8 mouse cellular contexts compared by ENCODE assay signal in genomic region chr15:80134450-80134847, GRCm38 (mm10). TPM values are rescaled to one million over a fixed set of nuclear protein-coding genes. Genes with fewer than 3 reads are reported as not detected.
A peak's percentile ranks its signal among the peaks of the same experiment; 100 is the strongest.
DNase-seq lines count a peak whose midpoint lies in the region; ATAC-seq lines count a peak whose summit lies in the region.

No protein-coding gene starts in this region.

- WGBS in heart, embryonic 10.5 days: 28% methylated on average over 9 of the region's 9 CpGs
- 50% methylated on average over 9 of the region's 9 CpGs for WGBS in neural tube, embryonic 13.5 days

- peak overlapping the region; percentile 70 for H3K4me2 ChIP-seq in neural tube, embryonic 13.5 days

- H3K27ac ChIP-seq in heart, embryonic 10.5 days: peak overlapping the region; percentile 99
- H3K27ac ChIP-seq in neural tube, embryonic 13.5 days (replicated peaks): peak overlapping the region; percentile 99

- peak; percentile 54 for DNase-seq in ovary, postnatal 36 days (ENCODE audit: low spot score)
- DNase-seq in ovary, postnatal 14 days (ENCODE audit: low spot score): no peak
- DNase-seq in heart, embryonic 10.5 days (ENCODE audit: low spot score): peak; percentile 78
- DNase-seq in kidney, postnatal 36 days: peak; percentile 24 to 39
- DNase-seq in natural killer cell, adult 2 months (ENCODE audit: low spot score in 2 of 2): no peak
- DNase-seq in frontal cortex, adult 2 months (ENCODE audit: extremely low spot score in 1 of 2, low spot score in 1 of 2): no peak

- peaks cover 65% of the 10 kb centered on the region for H3K4me1 ChIP-seq in heart, embryonic 10.5 days
- H3K4me1 ChIP-seq in neural tube, embryonic 13.5 days (replicated peaks): peaks cover 37% of the 10 kb centered on the region

- H3K9me3 ChIP-seq in heart, embryonic 10.5 days: no peaks in the 10 kb centered on the region
- no peaks in the 10 kb centered on the region for H3K9me3 ChIP-seq in neural tube, embryonic 13.5 days

- H3K4me3 ChIP-seq in heart, embryonic 10.5 days: peak overlapping the region; percentile 78
- H3K4me3 ChIP-seq in neural tube, embryonic 13.5 days: peak overlapping the region; percentile 65

- H3K36me3 ChIP-seq in heart, embryonic 10.5 days: peaks cover 9% of the 10 kb centered on the region; the same call in 1 of the 2 replicates
- H3K36me3 ChIP-seq in neural tube, embryonic 13.5 days: peaks cover 11% of the 10 kb centered on the region; the same call in 1 of the 2 replicates

- no peaks in the 10 kb centered on the region for H3K27me3 ChIP-seq in heart, embryonic 10.5 days (ENCODE audit: insufficient read depth, poor library complexity, severe bottlenecking)
- H3K27me3 ChIP-seq in neural tube, embryonic 13.5 days: no peaks in the 10 kb centered on the region

- ATAC-seq in neural tube, embryonic 13.5 days (ENCODE audit: low read depth): no peak
- no peak for ATAC-seq in cerebellum, adult (ENCODE audit: insufficient number of reproducible peaks, low FRiP score, low TSS enrichment)

- peak overlapping the region; percentile 82 for H3K9ac ChIP-seq in neural tube, embryonic 13.5 days

RNA-seq across cellular contexts. Expression of gene Tab1, which starts 1.5 kb away (rescaled TPM):
- polyA plus RNA-seq in heart, embryonic 10.5 days (2016; fragmentation: Nextera tagmentation; extraction: Ambion mirVana): 34.2 and 38.1 TPM in 2 replicates
- polyA plus RNA-seq in neural tube, embryonic 13.5 days (2015; fragmentation: Nextera tagmentation; extraction: Ambion mirVana): 35.9 and 38.9 TPM in 2 replicates
- polyA plus RNA-seq in frontal cortex, adult 2 months (2012; rRNA removed): 37.9 and 41.4 TPM in 2 replicates

RNA-seq across cellular contexts. Expression of gene Mgat3, which starts 39.1 kb away (rescaled TPM):
- polyA plus RNA-seq in heart, embryonic 10.5 days (2016; fragmentation: Nextera tagmentation; extraction: Ambion mirVana): 1.1 and 2.8 TPM in 2 replicates
- 13.3 and 14.6 TPM in 2 replicates for polyA plus RNA-seq in neural tube, embryonic 13.5 days (2015; fragmentation: Nextera tagmentation; extraction: Ambion mirVana)
- polyA plus RNA-seq in frontal cortex, adult 2 months (2012; rRNA removed): 79.3 and 84.5 TPM in 2 replicates

RNA-seq across cellular contexts. Expression of gene Rpl3, which starts 42.8 kb away (rescaled TPM):
- polyA plus RNA-seq in heart, embryonic 10.5 days (2016; fragmentation: Nextera tagmentation; extraction: Ambion mirVana): 770 and 980 TPM in 2 replicates
- polyA plus RNA-seq in neural tube, embryonic 13.5 days (2015; fragmentation: Nextera tagmentation; extraction: Ambion mirVana): 597 and 620 TPM in 2 replicates
- 629 and 778 TPM in 2 replicates for polyA plus RNA-seq in frontal cortex, adult 2 months (2012; rRNA removed)

RNA-seq across cellular contexts. Expression of gene Syngr1, which starts 43.3 kb away (rescaled TPM):
- polyA plus RNA-seq in heart, embryonic 10.5 days (2016; fragmentation: Nextera tagmentation; extraction: Ambion mirVana): 6.7 and 11.6 TPM in 2 replicates
- 27.2 and 36.0 TPM in 2 replicates for polyA plus RNA-seq in neural tube, embryonic 13.5 days (2015; fragmentation: Nextera tagmentation; extraction: Ambion mirVana)
- 288 and 302 TPM in 2 replicates for polyA plus RNA-seq in frontal cortex, adult 2 months (2012; rRNA removed)

Comparison
In these comparisons a context has a peak if more than half of its experiments do, and no peak if none do; other contexts are left out.
1. DNase-seq: peak in ovary, postnatal 36 days (single experiment), heart, embryonic 10.5 days (single experiment) and kidney, postnatal 36 days (2 of 2); none in ovary, postnatal 14 days (single experiment), natural killer cell, adult 2 months (0 of 2) and frontal cortex, adult 2 months (0 of 2).